Mouse (Mus musculus) forebrain, embryonic 15.5 days (tissue): ENCODE data around the gene Ugt1a6b. TPM values are rescaled to one million over a fixed set of nuclear protein-coding genes. Genes with fewer than 3 reads are reported as not detected.

ENCODE experiments used
- ATAC-seq: fragments of 200-750 bp; cut with Nextera tagmentation; replicated peaks from 2 replicates; pipeline ENCODE4 v1.8.0; 2017; ENCODE audit warnings: mild to moderate bottlenecking, moderate TSS enrichment, moderate library complexity
- H3K27ac ChIP-seq: fragments of 300-500 bp; sonication (generic); replicated peaks from 2 replicates; pipeline ENCODE4 v1.5.1; 2015; ENCODE audit warnings: mild to moderate bottlenecking, inconsistent platforms
- H3K27me3 ChIP-seq: fragments of 300-500 bp; sonication (generic); 2 replicates; pipeline ENCODE4 v1.6.1; 2015; ENCODE audit warnings: inconsistent platforms
- H3K36me3 ChIP-seq: fragments of 300-500 bp; sonication (generic); 2 replicates; pipeline ENCODE4 v1.6.1; 2015; ENCODE audit warnings: mild to moderate bottlenecking, inconsistent platforms
- H3K4me1 ChIP-seq: fragments of 300-500 bp; sonication (generic); 2 replicates; pipeline ENCODE4 v1.6.1; 2015; ENCODE audit warnings: inconsistent platforms
- H3K4me2 ChIP-seq: fragments of 300-500 bp; sonication (generic); replicated peaks from 2 replicates; pipeline ENCODE4 v1.6.1; 2015; ENCODE audit warnings: mild to moderate bottlenecking, inconsistent platforms
- H3K4me3 ChIP-seq: fragments of 300-500 bp; sonication (generic); 2 replicates; pipeline ENCODE4 v1.5.1; 2015; ENCODE audit warnings: mild to moderate bottlenecking, inconsistent platforms
- H3K9ac ChIP-seq: fragments of 300-500 bp; sonication (generic); replicated peaks from 2 replicates; pipeline ENCODE4 v1.6.1; 2015; ENCODE audit warnings: mild to moderate bottlenecking, inconsistent platforms
- H3K9me3 ChIP-seq: fragments of 300-500 bp; sonication (generic); 2 replicates; pipeline ENCODE4 v1.6.1; 2016; ENCODE audit warnings: inconsistent platforms
- WGBS: fragments of 180-500 bp; shearing (Covaris S2); methylation state at CpG from one replicate; pipeline ENCODE4 v1.1.7; 2015; ENCODE audit warnings: mixed read lengths; 5-methylcytosine and 5-hydroxymethylcytosine counted together
- polyA plus RNA-seq: library from polyadenylated mRNA; unstranded; fragments of >200 nt; fragmentation: Nextera tagmentation; extraction: Ambion mirVana; gene quantifications from 2 replicates; pipeline ENCODE4 v1.2.1, GENCODE M21; 2015

Gene Ugt1a6b
- polyA plus RNA-seq, 1 experiment from 2014 or later: 2.3 TPM

DNA sequence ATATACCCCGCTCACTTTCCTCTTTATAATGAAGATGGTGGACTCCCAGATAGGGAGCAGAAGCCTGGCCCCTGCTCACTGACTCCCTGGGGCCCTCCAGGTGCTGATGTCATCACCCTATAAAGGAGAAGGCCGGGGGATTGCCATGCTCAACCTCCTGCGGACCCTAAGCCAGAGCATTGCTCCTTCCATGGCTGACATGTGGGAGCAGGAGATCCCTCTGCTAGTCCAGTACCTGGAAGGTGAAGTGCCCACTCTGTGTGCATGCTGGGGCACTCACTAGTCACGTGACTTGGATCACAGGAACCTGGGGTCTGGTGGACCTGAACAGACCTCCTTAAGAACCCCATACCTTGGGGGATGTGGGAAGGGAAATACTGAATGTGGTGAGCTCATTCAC is 137.5 kb downstream of the Ugt1a6b start:
- H3K27me3 ChIP-seq: no peaks in the 10 kb centered on the region
- no peak overlapping the region for H3K4me3 ChIP-seq
- no peak overlapping the region for H3K4me2 ChIP-seq
- no peaks in the 10 kb centered on the region for H3K4me1 ChIP-seq
- H3K27ac ChIP-seq: no peak overlapping the region
- no peak overlapping the region for H3K9ac ChIP-seq
- WGBS: 72% methylated on average over 4 of the region's 4 CpGs
- no peaks in the 10 kb centered on the region for H3K36me3 ChIP-seq
- peaks cover 89% of the 10 kb centered on the region for H3K9me3 ChIP-seq
- 0 out of 2 replicates have a peak, but pooled peaks have one; percentile 3 for ATAC-seq

DNA sequence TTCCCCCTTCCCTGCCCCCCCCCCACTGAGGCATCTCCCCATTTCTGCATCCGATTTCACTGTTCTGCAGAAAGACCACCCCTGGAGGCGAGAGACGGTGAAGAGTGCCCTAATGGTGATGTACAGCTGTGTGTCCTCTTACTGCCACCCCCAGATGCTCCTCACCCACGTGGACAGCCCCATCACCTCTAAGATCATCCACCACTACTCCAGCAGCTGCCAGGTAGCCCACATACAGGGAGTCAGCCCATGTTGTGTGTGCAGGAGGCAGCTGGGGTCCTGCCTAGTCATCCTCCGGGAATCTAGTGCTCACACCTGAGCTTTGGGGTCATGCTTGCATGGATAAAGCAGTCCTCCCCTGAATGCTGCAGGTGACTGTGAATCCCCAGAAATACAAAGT is 140.8 kb downstream of the Ugt1a6b start:
- WGBS: 64% methylated on average over 5 of the region's 5 CpGs
- Histone ChIP-seq H3K36me3 (no peaks in the 10 kb centered on the region), H3K4me1 (no peaks in the 10 kb centered on the region), H3K9ac (no peak overlapping the region), H3K4me2 (no peak overlapping the region), H3K9me3 (peaks cover 85% of the 10 kb centered on the region), H3K27me3 (no peaks in the 10 kb centered on the region), H3K27ac (no peak overlapping the region), H3K4me3 (no peak overlapping the region)
- ATAC-seq: no peak

DNA sequence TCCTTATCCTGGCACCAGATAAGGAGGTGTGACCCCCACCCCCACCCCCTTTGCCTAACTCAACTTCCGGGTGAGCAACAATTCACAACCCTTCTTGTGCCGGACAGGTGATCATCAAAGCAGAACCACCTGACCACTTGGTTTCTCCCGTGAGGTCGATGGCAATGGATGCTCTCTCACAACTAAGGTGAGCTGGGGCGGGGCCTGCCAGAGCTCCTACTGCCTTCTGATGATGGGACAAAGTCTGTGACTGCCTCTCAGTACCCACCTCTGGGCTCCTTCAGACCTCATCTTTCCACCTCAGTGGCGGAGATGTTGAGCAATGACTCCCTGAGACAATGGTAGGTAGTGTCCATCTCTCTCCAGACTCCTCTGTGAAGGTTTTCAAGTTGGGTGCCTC is 142.8 kb downstream of the Ugt1a6b start:
- Histone ChIP-seq H3K9me3 (peaks cover 85% of the 10 kb centered on the region), H3K9ac (no peak overlapping the region), H3K27me3 (no peaks in the 10 kb centered on the region), H3K4me3 (no peak overlapping the region), H3K4me2 (no peak overlapping the region), H3K4me1 (no peaks in the 10 kb centered on the region), H3K36me3 (no peaks in the 10 kb centered on the region), H3K27ac (no peak overlapping the region)
- no peak for ATAC-seq
- WGBS: 82% methylated on average over 6 of the region's 6 CpGs

DNA sequence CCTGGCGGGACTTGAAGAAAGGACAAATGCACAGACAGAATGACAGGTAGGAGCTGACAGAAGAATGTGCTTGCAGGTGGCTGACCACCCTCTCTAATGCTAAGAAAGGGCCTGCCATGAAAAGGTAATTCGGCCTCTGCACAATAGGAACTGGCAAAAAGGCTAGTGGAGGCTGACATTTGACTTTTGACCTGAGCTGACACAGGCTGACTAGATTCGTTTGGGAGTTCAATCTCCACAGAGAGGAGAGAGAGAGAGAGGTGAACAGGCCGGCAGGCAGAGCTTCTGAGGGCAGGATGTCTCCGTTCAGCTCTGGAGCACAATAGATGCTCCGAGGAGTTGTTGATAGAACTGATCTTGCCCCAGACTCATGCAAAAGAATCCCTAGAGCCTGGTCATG is 143.3 kb downstream of the Ugt1a6b start:
- Histone ChIP-seq H3K27me3 (no peaks in the 10 kb centered on the region), H3K4me2 (no peak overlapping the region), H3K9me3 (peaks cover 82% of the 10 kb centered on the region), H3K27ac (no peak overlapping the region), H3K4me1 (no peaks in the 10 kb centered on the region), H3K4me3 (no peak overlapping the region), H3K9ac (no peak overlapping the region), H3K36me3 (no peaks in the 10 kb centered on the region)
- WGBS: 42% methylated on average over 6 of the region's 6 CpGs
- no peak for ATAC-seq

DNA sequence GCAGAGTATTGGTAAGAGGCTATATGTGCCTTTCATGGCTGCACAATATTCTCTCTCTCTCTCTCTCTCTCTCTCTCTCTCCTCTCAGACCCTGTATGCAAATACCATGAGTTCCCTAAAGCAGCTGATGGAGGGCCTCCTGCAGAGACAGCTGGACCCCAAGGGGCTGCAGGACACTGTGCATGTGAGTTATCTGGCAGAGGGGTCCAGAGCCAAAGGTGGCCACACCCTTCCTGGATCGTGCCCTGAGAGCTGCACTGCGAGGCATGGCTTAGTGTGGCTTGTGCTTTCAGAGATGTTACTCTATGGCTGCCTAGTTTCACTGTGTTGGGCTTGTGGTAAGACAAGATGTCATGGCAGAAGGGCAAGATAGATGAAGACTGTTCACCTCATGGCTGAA is 144.6 kb downstream of the Ugt1a6b start:
- Histone ChIP-seq H3K9ac (no peak overlapping the region), H3K4me2 (no peak overlapping the region), H3K4me3 (no peak overlapping the region), H3K27ac (no peak overlapping the region), H3K9me3 (peaks cover 78% of the 10 kb centered on the region), H3K36me3 (no peaks in the 10 kb centered on the region), H3K27me3 (no peaks in the 10 kb centered on the region), H3K4me1 (no peaks in the 10 kb centered on the region)
- ATAC-seq: no peak
- 58% methylated on average over 2 of the region's 2 CpGs for WGBS

DNA sequence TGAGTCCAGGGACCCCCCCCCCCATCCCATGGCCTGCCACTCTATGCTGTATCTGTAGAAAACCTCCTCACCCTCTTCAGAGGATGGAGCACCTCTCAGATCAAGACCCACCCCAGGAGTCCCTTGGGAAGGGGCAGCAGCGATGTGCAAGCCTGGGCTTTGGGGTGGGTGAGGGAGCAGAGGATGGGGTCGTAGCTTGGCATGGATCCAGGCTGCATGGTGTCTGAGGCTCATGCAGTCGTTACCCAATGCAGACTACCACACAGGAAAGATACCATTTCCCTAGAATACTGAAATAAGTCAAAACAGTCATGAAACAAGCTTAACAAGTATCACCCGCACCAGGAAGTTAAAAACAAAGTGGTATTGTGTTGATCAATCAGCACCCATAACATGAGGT is 145.6 kb downstream of the Ugt1a6b start:
- H3K4me2 ChIP-seq: no peak overlapping the region
- no peaks in the 10 kb centered on the region for H3K4me1 ChIP-seq
- WGBS: 71% methylated on average over 4 of the region's 4 CpGs
- H3K36me3 ChIP-seq: no peaks in the 10 kb centered on the region
- no peak overlapping the region for H3K9ac ChIP-seq
- H3K4me3 ChIP-seq: no peak overlapping the region
- no peaks in the 10 kb centered on the region for H3K27me3 ChIP-seq
- H3K9me3 ChIP-seq: peaks cover 74% of the 10 kb centered on the region
- ATAC-seq: no peak
- H3K27ac ChIP-seq: no peak overlapping the region

DNA sequence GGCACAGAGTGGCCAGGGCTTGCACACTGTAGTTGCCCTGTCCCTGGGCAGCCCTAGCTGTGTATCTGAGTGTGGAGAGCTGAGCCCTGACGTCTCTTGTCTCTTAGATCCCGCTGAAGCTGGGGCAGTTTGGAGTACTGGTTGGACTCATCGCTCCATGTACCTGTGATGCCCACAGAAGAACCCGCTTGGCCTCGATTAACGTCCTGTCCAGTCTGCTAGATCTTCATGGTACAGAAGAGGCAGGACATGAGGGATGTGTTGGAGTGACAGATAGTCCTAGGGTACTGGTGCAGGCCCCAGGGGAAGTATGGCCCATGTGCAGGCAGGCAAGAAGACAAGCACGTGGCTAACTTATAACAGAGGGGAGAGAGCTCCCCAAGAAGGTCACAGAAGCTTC is 146.5 kb downstream of the Ugt1a6b start:
- H3K27me3 ChIP-seq: no peaks in the 10 kb centered on the region
- no peak overlapping the region for H3K4me3 ChIP-seq
- no peak overlapping the region for H3K27ac ChIP-seq
- peaks cover 73% of the 10 kb centered on the region for H3K9me3 ChIP-seq
- no peaks in the 10 kb centered on the region for H3K36me3 ChIP-seq
- WGBS: 78% methylated on average over 7 of the region's 7 CpGs
- H3K4me2 ChIP-seq: no peak overlapping the region
- no peak overlapping the region for H3K9ac ChIP-seq
- no peaks in the 10 kb centered on the region for H3K4me1 ChIP-seq
- ATAC-seq: no peak

DNA sequence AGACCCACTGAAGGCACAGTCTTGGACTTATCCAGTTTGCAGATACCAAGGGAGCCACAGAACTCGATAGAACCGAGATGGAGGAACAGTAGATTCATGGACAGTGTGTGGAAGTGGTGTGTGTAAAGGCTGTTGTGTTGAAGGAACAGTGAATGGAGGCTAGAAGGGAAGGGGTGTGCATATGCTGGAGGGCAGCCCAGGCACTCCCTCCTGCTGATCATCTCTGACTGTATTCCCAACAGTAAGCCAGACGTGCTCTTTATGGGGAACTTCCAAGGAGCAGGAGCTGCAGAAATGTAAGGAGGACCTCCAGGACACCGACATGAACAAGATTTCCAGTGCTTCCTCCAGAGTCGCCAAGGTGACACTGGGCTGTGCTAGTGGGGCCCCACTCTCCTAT is 147.0 kb downstream of the Ugt1a6b start:
- Histone ChIP-seq H3K4me2 (no peak overlapping the region), H3K4me3 (no peak overlapping the region), H3K27me3 (no peaks in the 10 kb centered on the region), H3K9me3 (peaks cover 73% of the 10 kb centered on the region), H3K9ac (no peak overlapping the region), H3K4me1 (no peaks in the 10 kb centered on the region), H3K27ac (no peak overlapping the region), H3K36me3 (no peaks in the 10 kb centered on the region)
- ATAC-seq: no peak
- 83% methylated on average over 5 of the region's 5 CpGs for WGBS

DNA sequence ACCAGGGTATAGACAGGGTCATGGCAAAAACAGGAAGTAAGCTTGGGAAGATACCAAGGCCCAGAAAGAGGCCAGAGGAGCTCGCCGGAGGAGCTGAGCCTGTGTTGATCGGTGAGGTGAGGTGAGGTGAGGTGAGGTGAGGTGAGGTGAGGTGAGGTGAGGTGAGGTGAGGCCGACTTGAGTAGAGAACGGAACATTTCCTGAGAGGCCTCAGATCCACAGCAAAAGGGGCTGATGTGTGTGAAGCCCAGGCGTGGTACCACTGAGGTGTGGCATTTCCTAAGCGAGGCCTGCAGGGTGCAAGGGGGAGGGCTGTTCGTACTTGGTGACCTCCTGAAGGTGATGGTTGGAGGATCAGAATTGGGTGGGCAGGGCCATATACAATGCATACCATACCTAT is 150.1 kb downstream of the Ugt1a6b start:
- Histone ChIP-seq H3K4me3 (no peak overlapping the region), H3K27ac (no peak overlapping the region), H3K4me1 (no peaks in the 10 kb centered on the region), H3K9ac (no peak overlapping the region), H3K36me3 (no peaks in the 10 kb centered on the region), H3K4me2 (no peak overlapping the region), H3K9me3 (peaks cover 67% of the 10 kb centered on the region), H3K27me3 (no peaks in the 10 kb centered on the region)
- no peak for ATAC-seq
- WGBS: 78% methylated on average over 8 of the region's 8 CpGs

DNA sequence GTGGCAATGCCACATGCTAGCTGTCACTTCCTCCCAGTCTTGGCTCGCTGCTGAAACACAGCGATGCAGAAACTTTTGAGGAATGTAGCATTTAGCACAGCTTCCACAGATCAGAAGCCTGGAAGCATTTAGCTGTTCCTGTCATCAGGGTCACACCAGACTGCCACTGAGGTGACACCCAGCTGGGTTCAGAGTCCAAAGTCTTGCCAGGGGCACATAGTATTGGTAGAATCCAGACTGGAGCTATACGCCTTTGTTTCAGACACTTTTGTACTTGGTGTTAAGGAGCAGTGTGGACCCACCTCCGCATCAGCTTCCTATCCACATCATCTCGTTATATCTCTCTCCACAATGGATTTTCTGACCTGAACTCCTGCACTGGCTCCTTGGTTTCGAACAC is 150.5 kb downstream of the Ugt1a6b start:
- H3K9me3 ChIP-seq: peaks cover 65% of the 10 kb centered on the region
- WGBS: 71% methylated on average over 6 of the region's 6 CpGs
- no peak overlapping the region for H3K9ac ChIP-seq

DNA sequence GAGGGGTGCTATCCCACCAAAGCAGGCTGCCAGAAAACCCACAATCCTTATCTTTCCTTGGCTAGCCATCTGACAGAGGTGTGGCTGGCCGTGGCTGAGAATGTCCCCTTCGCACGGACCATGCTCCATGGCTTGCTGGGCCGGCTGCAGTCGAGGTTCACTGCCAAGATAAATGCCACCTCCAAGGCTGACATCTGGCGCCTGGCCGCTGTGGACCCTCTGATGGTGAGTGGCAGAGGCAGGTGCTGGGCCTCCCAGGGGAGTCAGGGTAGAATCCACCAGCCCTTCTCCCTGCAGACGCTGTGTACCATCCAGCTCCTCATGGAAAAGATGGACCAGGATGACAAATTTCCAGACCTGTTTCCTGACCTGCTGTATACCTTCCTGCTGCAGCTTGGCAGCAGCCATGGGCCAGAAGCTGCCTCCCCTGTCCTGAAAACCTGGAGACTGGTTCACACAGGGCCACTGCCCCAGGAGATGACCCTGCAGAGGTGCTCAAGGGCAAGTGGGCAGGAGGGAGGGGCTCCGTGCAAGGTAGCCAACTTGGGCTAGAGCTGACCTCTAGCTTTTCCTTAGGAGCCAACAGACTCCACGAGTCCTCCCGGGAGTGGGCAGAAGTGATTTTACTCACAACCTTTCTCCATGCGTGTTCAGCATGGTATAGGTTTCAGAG is 151.9 kb downstream of the Ugt1a6b start:
- H3K4me1 ChIP-seq: no peaks in the 10 kb centered on the region
- H3K36me3 ChIP-seq: 0 out of 2 replicates have a peak, but pooled peaks cover 4% of the 10 kb centered on the region
- 90% methylated on average over 12 of the region's 12 CpGs for WGBS
- no peak overlapping the region for H3K9ac ChIP-seq
- ATAC-seq: no peak
- peaks cover 53% of the 10 kb centered on the region for H3K9me3 ChIP-seq
- H3K4me2 ChIP-seq: no peak overlapping the region
- no peaks in the 10 kb centered on the region for H3K27me3 ChIP-seq
- H3K4me3 ChIP-seq: no peak overlapping the region
- no peak overlapping the region for H3K27ac ChIP-seq

More for the DNA sequence above, 150.5 kb downstream of the Ugt1a6b start:
- Histone ChIP-seq H3K27me3 (no peaks in the 10 kb centered on the region), H3K27ac (no peak overlapping the region), H3K4me1 (no peaks in the 10 kb centered on the region), H3K36me3 (no peaks in the 10 kb centered on the region), H3K4me3 (no peak overlapping the region), H3K4me2 (no peak overlapping the region)
- ATAC-seq: no peak

DNA sequence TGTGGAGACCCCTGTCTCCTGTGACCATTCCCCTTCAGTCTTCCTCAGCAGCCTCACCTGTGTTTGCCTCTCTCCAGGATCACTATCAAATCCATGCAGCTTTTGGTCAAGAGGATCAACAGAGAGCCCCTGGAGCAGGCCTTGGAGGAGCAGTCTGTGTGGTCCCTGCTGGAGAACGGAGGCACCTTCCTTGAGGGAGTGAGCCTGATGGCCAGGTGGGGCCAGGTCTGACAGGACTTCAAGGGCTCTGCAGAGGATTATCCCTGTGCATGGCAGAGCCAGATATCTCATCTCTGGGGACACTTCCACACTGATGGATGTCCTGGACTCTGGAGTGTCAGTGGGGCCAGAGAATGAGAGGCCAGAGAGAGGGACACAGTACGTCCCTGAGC is 152.4 kb downstream of the Ugt1a6b start:
- no peak for ATAC-seq
- WGBS: 61% methylated on average over 2 of the region's 2 CpGs

More for the DNA sequence above, 152.4 kb downstream of the Ugt1a6b start:
- Histone ChIP-seq H3K4me2 (no peak overlapping the region), H3K9ac (no peak overlapping the region), H3K27me3 (no peaks in the 10 kb centered on the region), H3K4me1 (no peaks in the 10 kb centered on the region), H3K4me3 (no peak overlapping the region), H3K9me3 (peaks cover 48% of the 10 kb centered on the region), H3K36me3 (peaks cover 8% of the 10 kb centered on the region; the same call in 1 of the 2 replicates), H3K27ac (no peak overlapping the region)
